Mouse (Mus musculus) forebrain, embryonic 13.5 days (tissue): ENCODE results near the gene Pif1. TPM values are rescaled to one million over a fixed set of nuclear protein-coding genes. Genes with fewer than 3 reads are reported as not detected.
A peak's percentile ranks its signal among the peaks of the same experiment; 100 is the strongest.

Experiments used
- ATAC-seq: fragments of 200-750 bp; cut with Nextera tagmentation; 2 replicates; pipeline ENCODE4 v1.8.0; 2017
- H3K27ac ChIP-seq: fragments of 300-500 bp; sonication (generic); 2 replicates; pipeline ENCODE4 v1.5.1; 2015; ENCODE audit warnings: inconsistent platforms, mild to moderate bottlenecking, moderate library complexity
- H3K27me3 ChIP-seq: fragments of 300-500 bp; sonication (generic); 2 replicates; pipeline ENCODE4 v1.6.1; 2015; ENCODE audit warnings: mild to moderate bottlenecking, inconsistent platforms
- H3K36me3 ChIP-seq: fragments of 300-500 bp; sonication (generic); 2 replicates; pipeline ENCODE4 v1.6.1; 2015; ENCODE audit warnings: mild to moderate bottlenecking, inconsistent platforms; ENCODE audit not compliant: poor library complexity, severe bottlenecking
- H3K4me1 ChIP-seq: fragments of 300-500 bp; sonication (generic); 2 replicates; pipeline ENCODE4 v1.6.1; 2015; ENCODE audit warnings: inconsistent platforms
- H3K4me2 ChIP-seq: fragments of 300-500 bp; sonication (generic); 2 replicates; pipeline ENCODE4 v1.6.1; 2015; ENCODE audit warnings: inconsistent platforms, mild to moderate bottlenecking, moderate library complexity
- H3K4me3 ChIP-seq: fragments of 300-500 bp; sonication (generic); 2 replicates; pipeline ENCODE4 v1.5.1; 2015; ENCODE audit warnings: mild to moderate bottlenecking, inconsistent platforms
- H3K9ac ChIP-seq: fragments of 300-500 bp; sonication (generic); 2 replicates; pipeline ENCODE4 v1.6.1; 2015; ENCODE audit warnings: mild to moderate bottlenecking, inconsistent platforms
- H3K9me3 ChIP-seq: fragments of 300-500 bp; sonication (generic); replicated peaks from 2 replicates; pipeline ENCODE4 v1.6.1; 2016; ENCODE audit warnings: inconsistent platforms
- WGBS: fragments of 180-500 bp; shearing (Covaris S2); methylation state at CpG from one replicate; pipeline ENCODE4 v1.1.7; 2015; 5-methylcytosine and 5-hydroxymethylcytosine counted together
- polyA plus RNA-seq: library from polyadenylated mRNA; unstranded; fragments of >200 nt; fragmentation: Nextera tagmentation; extraction: Ambion mirVana; gene quantifications from 2 replicates; pipeline ENCODE4 v1.2.1, GENCODE M21; 2015

Pif1 gene
- 21.2 and 21.5 TPM in 2 replicates for polyA plus RNA-seq

- H3K4me1 ChIP-seq, result peaks cover 35% of the 10 kb centered on the region
- peak within 1 kb of the TSS; percentile 100 for H3K4me2 ChIP-seq
- peak; percentile 93 for ATAC-seq
- peak within 1 kb of the TSS; percentile 69 for H3K4me3 ChIP-seq
- no peaks in the 10 kb centered on the region for H3K27me3 ChIP-seq
- no peak within 1 kb of the TSS for H3K27ac ChIP-seq
- peaks cover 14% of the 10 kb centered on the region for H3K36me3 ChIP-seq
- H3K9me3 ChIP-seq, result no peaks in the 10 kb centered on the region
- H3K9ac ChIP-seq, result peak within 1 kb of the TSS; percentile 82
- 9% methylated on average over 28 of the region's 28 CpGs for WGBS
These were observed at the start of gene Pif1 for GRCm38 (mm10) chr9:65586406-65587269. Pif1 (plus strand) TSS chr9:65587160.

DNA sequence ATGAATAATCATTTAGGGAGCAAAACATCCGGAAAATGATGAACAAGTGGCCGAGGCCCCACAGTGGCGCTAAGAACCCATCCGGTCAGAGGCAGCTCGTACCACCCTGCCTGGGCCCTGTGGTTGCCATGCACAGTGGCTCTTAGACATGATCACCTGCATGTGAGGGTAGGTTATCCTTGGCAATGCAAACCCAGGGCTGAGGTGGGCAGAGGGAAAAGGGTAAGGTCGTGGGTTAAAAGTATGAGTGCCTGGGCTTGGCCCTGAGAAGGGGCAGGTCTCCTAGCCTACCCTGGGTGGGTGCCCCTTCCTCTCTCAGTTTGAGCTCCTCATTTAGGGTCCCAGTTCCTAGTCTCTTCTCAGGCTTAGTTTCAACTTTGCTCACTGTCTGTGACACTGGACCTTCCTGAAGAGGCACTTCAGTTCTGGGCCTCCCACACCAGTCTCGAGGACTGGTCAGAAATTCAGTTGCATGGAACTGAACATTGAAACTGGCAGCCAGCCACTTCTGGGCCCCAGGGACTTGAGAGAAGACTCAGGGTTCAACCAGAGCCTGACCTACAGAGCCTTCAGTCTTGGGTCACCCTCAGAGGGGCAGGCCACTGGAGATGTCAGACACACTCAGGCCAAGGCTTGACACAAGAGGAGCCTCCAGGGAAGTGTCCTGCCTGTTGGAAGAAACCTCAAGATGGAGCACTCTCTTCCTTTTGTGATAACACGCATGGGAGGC lies 48.9 kb upstream of the Pif1 start:
- Histone ChIP-seq H3K4me3 (no peak overlapping the region), H3K4me1 (peaks cover 4% of the 10 kb centered on the region; the same call in 1 of the 2 replicates), H3K4me2 (no peak overlapping the region), H3K9ac (no peak overlapping the region), H3K9me3 (no peaks in the 10 kb centered on the region), H3K27ac (no peak overlapping the region), H3K36me3 (no peaks in the 10 kb centered on the region), H3K27me3 (no peaks in the 10 kb centered on the region)
- no peak for ATAC-seq
- WGBS, result 94% methylated on average over 8 of the region's 8 CpGs

- Histone ChIP-seq H3K27me3 (no peaks in the 10 kb centered on the region), H3K27ac (no peak overlapping the region), H3K4me1 (peaks cover 4% of the 10 kb centered on the region; the same call in 1 of the 2 replicates), H3K9ac (no peak overlapping the region), H3K4me3 (no peak overlapping the region), H3K9me3 (no peaks in the 10 kb centered on the region), H3K4me2 (no peak overlapping the region), H3K36me3 (no peaks in the 10 kb centered on the region)
- 86% methylated on average over 9 of the region's 9 CpGs for WGBS
- ATAC-seq, result no peak
These were observed 47.3 kb upstream of the Pif1 start for GRCm38 (mm10) chr9:65539697-65540096.

- Histone ChIP-seq H3K4me1 (peaks cover 4% of the 10 kb centered on the region; the same call in 1 of the 2 replicates), H3K4me3 (no peak overlapping the region), H3K9ac (no peak overlapping the region), H3K4me2 (no peak overlapping the region), H3K27me3 (no peaks in the 10 kb centered on the region), H3K27ac (no peak overlapping the region), H3K36me3 (no peaks in the 10 kb centered on the region), H3K9me3 (no peaks in the 10 kb centered on the region)
- ATAC-seq, result no peak
- 78% methylated on average over 13 of the region's 13 CpGs for WGBS
These were observed 45.6 kb upstream of the Pif1 start for GRCm38 (mm10) chr9:65541126-65542068.

DNA sequence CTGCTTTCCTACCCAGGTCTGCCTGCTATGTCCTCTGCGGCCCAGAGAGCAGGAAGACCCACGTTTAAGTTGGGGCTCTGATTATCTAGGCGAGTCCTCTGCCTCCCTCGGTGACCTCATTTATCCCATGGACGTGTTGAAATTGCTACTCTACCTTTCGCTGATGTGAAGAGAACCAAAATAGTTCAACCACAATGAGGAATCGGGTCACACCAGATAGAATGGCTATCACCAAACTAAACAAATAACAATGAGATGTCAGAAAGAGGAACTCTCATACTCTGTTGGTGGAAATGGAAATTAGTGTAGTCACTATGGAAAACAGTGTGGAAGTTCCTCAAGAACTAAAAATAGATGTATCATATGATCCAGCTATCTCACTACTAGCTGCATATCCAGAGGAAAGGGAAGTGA lies 44.8 kb upstream of the Pif1 start:
- no peaks in the 10 kb centered on the region for H3K27me3 ChIP-seq
- H3K9ac ChIP-seq, result no peak overlapping the region
- no peak overlapping the region for H3K4me3 ChIP-seq
- H3K4me2 ChIP-seq, result no peak overlapping the region
- no peak overlapping the region for H3K27ac ChIP-seq
- H3K36me3 ChIP-seq, result no peaks in the 10 kb centered on the region
- 85% methylated on average over 7 of the region's 7 CpGs for WGBS
- no peak for ATAC-seq
- peaks cover 4% of the 10 kb centered on the region; the same call in 1 of the 2 replicates for H3K4me1 ChIP-seq
- no peaks in the 10 kb centered on the region for H3K9me3 ChIP-seq

DNA sequence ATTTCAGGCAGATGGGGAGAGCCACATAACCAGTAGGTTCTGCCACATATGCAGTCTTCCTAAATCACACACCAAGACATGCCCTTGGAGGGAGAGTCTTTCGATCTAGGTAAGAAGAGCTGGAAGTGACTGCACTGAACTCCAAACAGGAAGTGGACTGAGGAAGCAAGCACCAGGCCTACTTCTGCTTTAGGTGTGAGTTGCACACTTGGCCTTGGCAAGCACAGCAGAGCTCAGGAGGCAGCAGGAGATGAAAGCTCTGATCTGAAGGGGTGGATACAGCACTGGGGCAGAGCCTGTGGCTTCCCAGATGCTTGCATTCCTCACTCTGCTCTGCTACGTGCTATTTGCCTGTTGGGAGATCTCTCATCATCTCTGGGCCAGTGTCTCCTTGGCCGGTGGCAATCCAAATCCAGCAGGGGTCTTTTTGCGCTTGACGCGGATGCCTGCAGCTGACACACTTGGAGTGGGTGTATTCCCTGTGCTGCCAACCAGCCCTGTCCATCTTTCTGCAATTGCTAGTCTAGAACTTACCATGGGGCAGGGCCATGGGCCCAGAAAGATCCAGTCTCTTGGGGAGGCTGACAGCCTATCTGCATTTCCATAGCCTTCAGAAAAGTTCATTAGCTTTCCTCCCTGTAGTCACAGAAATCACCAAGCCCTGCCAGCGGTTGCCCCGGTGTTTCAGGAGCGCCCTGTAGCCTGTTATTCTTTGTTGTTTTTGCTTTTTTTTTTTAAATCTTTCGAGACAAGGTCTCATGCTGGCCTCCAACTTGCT lies 41.1 kb upstream of the Pif1 start:
- Histone ChIP-seq H3K9ac (no peak overlapping the region), H3K4me1 (peaks cover 19% of the 10 kb centered on the region), H3K36me3 (no peaks in the 10 kb centered on the region), H3K4me3 (no peak overlapping the region), H3K9me3 (no peaks in the 10 kb centered on the region), H3K27ac (no peak overlapping the region), H3K4me2 (no peak overlapping the region), H3K27me3 (no peaks in the 10 kb centered on the region)
- WGBS, result 75% methylated on average over 10 of the region's 10 CpGs
- ATAC-seq, result no peak

- H3K4me3 ChIP-seq, result no peak overlapping the region
- no peaks in the 10 kb centered on the region for H3K27me3 ChIP-seq
- ATAC-seq, result no peak
- no peaks in the 10 kb centered on the region for H3K36me3 ChIP-seq
- no peaks in the 10 kb centered on the region for H3K9me3 ChIP-seq
- WGBS, result 61% methylated on average over 4 of the region's 4 CpGs
- H3K4me2 ChIP-seq, result no peak overlapping the region
- no peak overlapping the region for H3K27ac ChIP-seq
- H3K9ac ChIP-seq, result no peak overlapping the region
- H3K4me1 ChIP-seq, result peaks cover 24% of the 10 kb centered on the region
These were observed 40.6 kb upstream of the Pif1 start for GRCm38 (mm10) chr9:65546413-65546695.

DNA sequence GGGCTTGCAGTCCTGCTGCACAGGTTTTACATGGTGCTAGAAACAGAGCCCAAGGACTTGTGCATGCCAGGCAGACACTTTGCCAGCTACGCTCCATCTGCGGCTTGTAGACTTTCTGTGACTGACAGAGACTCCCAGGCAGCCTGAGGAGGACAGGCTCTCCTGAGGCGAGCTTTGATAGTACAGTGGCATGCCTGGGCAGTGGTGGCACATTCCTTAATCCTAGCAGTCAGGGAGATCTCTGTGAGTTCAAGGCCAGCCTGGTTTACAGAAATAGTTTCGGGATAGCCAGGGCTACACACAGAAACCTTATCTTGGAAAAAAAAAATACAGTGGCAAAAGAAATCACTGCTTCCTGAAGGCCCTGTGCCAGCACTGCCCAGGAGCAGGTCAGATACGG lies 39.8 kb upstream of the Pif1 start:
- Histone ChIP-seq H3K4me1 (peaks cover 21% of the 10 kb centered on the region), H3K27me3 (no peaks in the 10 kb centered on the region), H3K9me3 (no peaks in the 10 kb centered on the region), H3K9ac (no peak overlapping the region), H3K4me3 (no peak overlapping the region), H3K27ac (no peak overlapping the region), H3K4me2 (no peak overlapping the region), H3K36me3 (no peaks in the 10 kb centered on the region)
- no peak for ATAC-seq
- 85% methylated on average over 5 of the region's 5 CpGs for WGBS

DNA sequence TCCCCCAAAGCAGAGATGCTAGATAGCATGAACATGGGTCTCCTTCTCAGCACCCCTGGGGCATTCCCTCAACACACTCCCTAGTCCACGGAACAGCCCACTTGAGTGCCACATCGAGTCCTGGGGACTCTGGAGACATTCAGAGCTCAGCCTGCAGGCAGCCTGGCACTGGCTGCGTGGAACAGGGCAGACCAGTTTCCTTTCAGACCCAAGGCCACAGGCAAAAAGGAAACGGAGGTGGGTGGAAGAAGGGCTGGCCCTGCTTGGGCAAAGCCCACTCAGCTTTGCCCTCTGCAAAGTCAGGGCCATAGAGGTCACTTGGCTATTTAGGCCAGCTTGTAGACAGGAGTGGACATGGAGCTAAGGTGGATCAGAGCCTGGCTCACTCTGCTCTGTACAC lies 39.1 kb upstream of the Pif1 start:
- 76% methylated on average over 4 of the region's 4 CpGs for WGBS

GRCm38 (mm10) chr9:65548311-65548710 lies 38.6 kb upstream of the Pif1 start:
- Histone ChIP-seq H3K36me3 (no peaks in the 10 kb centered on the region), H3K27me3 (no peaks in the 10 kb centered on the region), H3K4me1 (peaks cover 21% of the 10 kb centered on the region), H3K4me3 (no peak overlapping the region), H3K9me3 (no peaks in the 10 kb centered on the region), H3K27ac (no peak overlapping the region), H3K9ac (no peak overlapping the region), H3K4me2 (no peak overlapping the region)
- ATAC-seq, result no peak
- whole genome bisulfite sequencing, result 68% methylated on average over 8 of the region's 8 CpGs

More for the DNA sequence above, 39.1 kb upstream of the Pif1 start:
- Histone ChIP-seq H3K9ac (no peak overlapping the region), H3K27ac (no peak overlapping the region), H3K27me3 (no peaks in the 10 kb centered on the region), H3K9me3 (no peaks in the 10 kb centered on the region), H3K36me3 (no peaks in the 10 kb centered on the region), H3K4me2 (no peak overlapping the region), H3K4me3 (no peak overlapping the region), H3K4me1 (peaks cover 21% of the 10 kb centered on the region)
- no peak for ATAC-seq

GRCm38 (mm10) chr9:65549139-65549538 lies 37.8 kb upstream of the Pif1 start:
- ATAC-seq, result no peak
- Histone ChIP-seq H3K9ac (no peak overlapping the region), H3K27me3 (no peaks in the 10 kb centered on the region), H3K27ac (no peak overlapping the region), H3K4me2 (no peak overlapping the region), H3K9me3 (no peaks in the 10 kb centered on the region), H3K4me1 (peaks cover 21% of the 10 kb centered on the region), H3K36me3 (no peaks in the 10 kb centered on the region), H3K4me3 (no peak overlapping the region)
- WGBS, result 84% methylated on average over 3 of the region's 3 CpGs
